Mouse (Mus musculus) thymus, adult 2 months (tissue): ENCODE measurements around the gene Ddrgk1.

Experiments used
- CTCF ChIP-seq: fragments of 200-500 bp; IDR thresholded peaks from 2 replicates; pipeline ENCODE4 v1.5.1; 2012; ENCODE audit warnings: mild to moderate bottlenecking, control low read depth, low read length, moderate library complexity, borderline replicate concordance; ENCODE audit not compliant: control insufficient read depth, poor library complexity, insufficient read depth; ENCODE audit errors: extremely low read depth
- POLR2A ChIP-seq: fragments of 200-500 bp; IDR thresholded peaks from 2 replicates; pipeline ENCODE4 v1.6.1; 2012; ENCODE audit warnings: mild to moderate bottlenecking, low read length, control low read depth, moderate library complexity; ENCODE audit not compliant: control insufficient read depth, poor library complexity, insufficient read depth; ENCODE audit errors: extremely low read depth

- TF ChIP-seq CTCF, result no peak
- no peak for TF ChIP-seq POLR2A
Observed at GRCm38 (mm10) chr2:130632887-130633675, 31.4 kb downstream of the Ddrgk1 start.
